Mouse (Mus musculus) macrophage (primary cell): ENCODE data around the gene Xpo6. TPM values are rescaled to one million over a fixed set of nuclear protein-coding genes. Genes with fewer than 3 reads are reported as not detected.

Source experiments
- H3K27ac ChIP-seq: fragments of 350-480 bp; formaldehyde crosslinking; 2 replicates; pipeline ENCODE4 v1.9.0; 2021
- H3K36me3 ChIP-seq: fragments of 350-480 bp; formaldehyde crosslinking; 2 replicates; pipeline ENCODE4 v1.9.0; 2021; ENCODE audit errors: inconsistent target
- H3K4me3 ChIP-seq: fragments of 350-480 bp; formaldehyde crosslinking; 2 replicates; pipeline ENCODE4 v1.9.0; 2021; ENCODE audit errors: inconsistent target
- H3K79me2 ChIP-seq: fragments of 350-480 bp; formaldehyde crosslinking; 2 replicates; pipeline ENCODE4 v1.9.0; 2021; ENCODE audit errors: inconsistent target
- WGBS: methylation state at CpG from one replicate; pipeline ENCODE4 v1.1.7; 2026; ENCODE audit warnings: inconsistent platforms; ENCODE audit not compliant: missing documents; 5-methylcytosine and 5-hydroxymethylcytosine counted together
- polyA plus RNA-seq: library from polyadenylated mRNA; stranded (reverse); fragments of 250-400 nt; gene quantifications from 3 replicates; pipeline ENCODE4 v1.2.4, GENCODE M21; 2018; ENCODE audit warnings: inconsistent platforms

Xpo6 gene
- polyA plus RNA-seq, 1 experiment from 2014 or later, result 102 TPM

GRCm38 (mm10) chr7:126175456-126175855, 24.8 kb downstream of the Xpo6 start:
- H3K4me3 ChIP-seq, result no peak overlapping the region
- H3K36me3 ChIP-seq, result peaks cover 26% of the 10 kb centered on the region; the same call in 1 of the 2 replicates
- WGBS, result 94% methylated on average over 7 of the region's 7 CpGs
- peaks cover 100% of the 10 kb centered on the region for H3K79me2 ChIP-seq
- no peak overlapping the region for H3K27ac ChIP-seq

GRCm38 (mm10) chr7:126174863-126175262, 25.4 kb downstream of the Xpo6 start:
- Histone ChIP-seq H3K36me3 (peaks cover 29% of the 10 kb centered on the region; the same call in 1 of the 2 replicates), H3K27ac (no peak overlapping the region), H3K79me2 (peaks cover 95% of the 10 kb centered on the region), H3K4me3 (no peak overlapping the region)
- 45% methylated on average over 2 of the region's 2 CpGs for WGBS

DNA sequence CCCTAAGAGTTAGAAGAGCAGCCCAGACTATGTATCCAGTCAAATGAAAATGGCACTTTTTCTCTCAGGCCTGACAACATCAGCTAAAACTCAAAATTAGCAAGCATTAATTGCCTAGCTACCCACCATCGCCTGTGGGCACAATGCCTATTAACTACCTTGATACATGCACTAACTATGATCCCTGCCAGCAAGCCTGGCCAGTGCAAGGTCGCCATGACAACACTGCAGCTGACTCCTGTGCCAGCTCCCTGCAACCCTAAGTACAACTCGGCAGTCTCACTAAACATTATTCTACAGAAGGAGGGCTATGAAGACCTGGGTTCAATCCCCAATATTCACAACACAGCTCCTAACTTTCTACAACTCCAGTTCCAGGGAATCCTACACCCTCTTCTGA, 28.3 kb downstream of the Xpo6 start:
- Histone ChIP-seq H3K4me3 (no peak overlapping the region), H3K27ac (no peak overlapping the region), H3K79me2 (peaks cover 67% of the 10 kb centered on the region), H3K36me3 (peaks cover 45% of the 10 kb centered on the region; the same call in 1 of the 2 replicates)
- 90% methylated on average over 3 of the region's 3 CpGs for WGBS

DNA sequence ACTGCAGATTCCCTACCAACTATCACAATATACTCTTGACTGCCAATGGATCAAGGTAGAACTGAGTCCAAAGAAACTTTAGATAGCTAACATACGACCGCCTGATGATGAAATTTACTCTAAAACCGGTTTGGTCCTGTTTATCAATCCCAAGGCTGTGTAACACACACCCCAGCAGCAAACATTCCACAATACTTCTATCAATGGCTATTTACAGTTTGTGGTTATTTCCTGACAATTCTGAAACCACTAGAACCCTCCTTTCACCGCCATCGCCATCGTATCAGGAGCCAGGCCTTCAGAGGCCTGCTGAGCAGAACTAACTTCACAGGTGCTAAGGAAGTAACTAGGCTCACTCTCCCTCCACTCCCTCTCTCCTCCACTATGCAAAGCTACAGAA, 31.7 kb downstream of the Xpo6 start:
- Histone ChIP-seq H3K27ac (no peak overlapping the region), H3K79me2 (peaks cover 41% of the 10 kb centered on the region), H3K36me3 (peaks cover 59% of the 10 kb centered on the region), H3K4me3 (no peak overlapping the region)
- 55% methylated on average over 6 of the region's 6 CpGs for WGBS

DNA sequence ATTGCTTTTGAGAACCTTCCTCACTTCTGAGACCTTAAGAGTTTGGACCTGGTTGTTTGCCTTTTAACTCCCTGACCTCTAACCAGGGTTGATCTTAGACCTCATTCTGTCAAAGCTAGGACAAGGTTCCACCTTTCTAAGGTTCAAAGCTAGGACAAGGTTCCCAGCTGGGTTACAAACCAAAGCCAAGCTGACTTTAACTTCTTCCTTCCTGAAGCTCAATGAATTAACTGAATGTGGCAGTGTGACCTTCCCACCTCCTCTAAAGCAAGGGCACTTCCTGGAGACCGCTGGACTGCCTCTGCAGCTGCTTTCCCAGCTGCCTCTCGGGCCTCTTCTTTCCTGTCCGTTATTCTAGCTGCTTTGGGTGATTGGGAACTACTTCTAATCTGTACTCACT, 32.9 kb downstream of the Xpo6 start:
- 6% methylated on average over 2 of the region's 3 CpGs for WGBS
- no peak overlapping the region for H3K4me3 ChIP-seq
- no peak overlapping the region for H3K27ac ChIP-seq
- H3K36me3 ChIP-seq, result peaks cover 50% of the 10 kb centered on the region
- peaks cover 30% of the 10 kb centered on the region; the same call in 1 of the 2 replicates for H3K79me2 ChIP-seq

DNA sequence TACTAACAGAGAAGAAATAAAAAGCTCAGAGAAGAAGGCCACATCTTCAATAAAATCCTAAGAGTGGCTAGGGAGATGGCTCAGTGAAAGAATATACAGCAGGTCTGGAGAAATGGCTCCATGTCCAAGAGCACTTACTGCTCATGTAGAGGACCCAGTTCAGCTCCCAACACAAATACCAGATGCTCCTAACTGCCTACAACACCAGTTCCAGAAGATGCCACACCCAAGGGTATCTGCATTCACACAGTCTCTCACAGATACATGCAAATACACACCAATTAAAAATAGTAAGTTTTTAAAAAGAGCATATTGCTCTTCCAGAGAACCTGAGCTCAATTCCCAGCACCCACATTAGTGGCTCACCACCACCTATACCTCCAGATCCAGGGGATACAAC, 33.7 kb downstream of the Xpo6 start:
- peaks cover 22% of the 10 kb centered on the region; the same call in 1 of the 2 replicates for H3K79me2 ChIP-seq
- H3K36me3 ChIP-seq, result peaks cover 44% of the 10 kb centered on the region
- H3K27ac ChIP-seq, result no peak overlapping the region
- H3K4me3 ChIP-seq, result no peak overlapping the region

DNA sequence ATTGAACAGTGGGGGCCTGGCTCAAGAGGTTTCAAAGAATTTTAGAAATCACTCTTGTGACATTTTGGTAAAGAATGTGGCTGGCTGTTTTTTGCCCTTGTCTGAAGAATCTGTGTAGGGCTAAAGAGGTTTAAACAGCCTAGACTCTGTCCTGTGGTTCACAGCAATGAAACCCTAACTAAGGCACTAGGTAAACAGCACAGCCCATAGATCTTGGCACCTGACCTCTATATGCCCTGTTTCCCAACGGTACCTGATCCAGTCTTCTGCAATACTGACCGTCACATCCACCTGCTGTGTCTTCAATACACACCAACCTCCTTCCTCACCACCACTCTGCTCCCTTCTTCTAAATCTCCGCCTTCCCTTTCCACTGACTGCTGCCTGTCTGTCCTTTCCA, 42.1 kb downstream of the Xpo6 start:
- WGBS, result 100% methylated on average over 3 of the region's 3 CpGs
- H3K4me3 ChIP-seq, result no peak overlapping the region
- H3K79me2 ChIP-seq, result no peaks in the 10 kb centered on the region; the same call in 1 of the 2 replicates
- peaks cover 43% of the 10 kb centered on the region; the same call in 1 of the 2 replicates for H3K36me3 ChIP-seq
- no peak overlapping the region for H3K27ac ChIP-seq

DNA sequence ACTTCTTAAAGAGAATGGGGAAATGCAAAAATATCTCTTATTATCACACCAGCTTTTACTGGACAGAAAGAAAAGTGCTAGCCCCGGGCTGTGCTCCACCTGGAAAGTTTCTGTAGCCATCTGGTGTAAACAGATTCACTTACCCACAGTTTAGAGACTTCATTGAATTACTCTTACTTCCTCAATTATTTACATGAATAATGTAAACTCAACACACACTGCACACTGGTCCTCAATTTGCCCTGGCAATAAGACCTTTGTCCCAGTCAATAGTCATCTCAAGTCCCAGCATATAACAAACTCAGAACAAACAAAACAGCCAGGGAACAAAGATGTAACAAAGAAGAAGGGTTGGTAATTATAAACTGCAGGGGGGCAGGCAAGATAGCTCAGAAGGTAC, 44.6 kb downstream of the Xpo6 start:
- Histone ChIP-seq H3K4me3 (no peak overlapping the region), H3K79me2 (no peaks in the 10 kb centered on the region), H3K27ac (no peak overlapping the region), H3K36me3 (peaks cover 56% of the 10 kb centered on the region)
- 69% methylated on average over 1 of the region's 1 CpGs for WGBS

DNA sequence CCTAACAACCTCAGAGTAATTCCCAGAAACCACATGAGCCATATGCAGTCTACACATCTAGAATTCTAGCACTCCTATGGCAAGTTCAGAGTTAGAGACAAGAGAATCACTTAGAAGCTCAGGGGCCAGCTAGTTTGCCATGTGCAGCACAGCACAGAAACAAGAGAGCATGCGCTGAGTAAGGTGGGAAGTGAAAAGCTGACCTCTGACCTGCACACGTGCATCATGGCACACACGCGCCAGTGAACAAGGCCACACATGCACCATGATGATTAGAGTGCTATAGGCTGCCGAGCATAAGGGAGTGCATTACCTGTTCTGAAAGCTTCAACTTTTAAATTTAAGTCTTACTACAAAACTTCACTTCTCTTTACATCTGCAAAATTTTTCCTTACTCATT, 45.6 kb downstream of the Xpo6 start:
- no peak overlapping the region for H3K27ac ChIP-seq
- WGBS, result 93% methylated on average over 5 of the region's 5 CpGs
- no peak overlapping the region for H3K4me3 ChIP-seq
- H3K79me2 ChIP-seq, result no peaks in the 10 kb centered on the region
- peaks cover 49% of the 10 kb centered on the region for H3K36me3 ChIP-seq

DNA sequence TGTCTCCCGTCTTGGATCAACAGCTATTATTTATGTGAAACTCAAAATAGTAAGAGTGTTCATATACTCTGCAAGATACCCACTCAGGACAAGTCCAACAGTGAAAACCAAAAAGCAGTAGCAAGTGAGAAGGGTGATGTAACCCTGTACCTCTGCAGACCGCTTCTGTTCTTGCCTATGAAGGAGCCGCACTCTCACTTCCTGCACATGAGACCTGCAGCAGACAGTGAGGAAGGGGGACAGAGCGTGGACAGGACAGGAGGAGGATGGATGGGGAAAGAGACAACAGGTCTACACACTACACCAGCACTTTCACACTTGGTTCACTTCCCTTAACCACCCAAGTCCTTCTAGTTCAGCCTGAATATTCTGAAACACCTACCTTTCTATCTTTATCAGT, 48.0 kb downstream of the Xpo6 start:
- 60% methylated on average over 4 of the region's 4 CpGs for WGBS
- H3K36me3 ChIP-seq, result peaks cover 33% of the 10 kb centered on the region

DNA sequence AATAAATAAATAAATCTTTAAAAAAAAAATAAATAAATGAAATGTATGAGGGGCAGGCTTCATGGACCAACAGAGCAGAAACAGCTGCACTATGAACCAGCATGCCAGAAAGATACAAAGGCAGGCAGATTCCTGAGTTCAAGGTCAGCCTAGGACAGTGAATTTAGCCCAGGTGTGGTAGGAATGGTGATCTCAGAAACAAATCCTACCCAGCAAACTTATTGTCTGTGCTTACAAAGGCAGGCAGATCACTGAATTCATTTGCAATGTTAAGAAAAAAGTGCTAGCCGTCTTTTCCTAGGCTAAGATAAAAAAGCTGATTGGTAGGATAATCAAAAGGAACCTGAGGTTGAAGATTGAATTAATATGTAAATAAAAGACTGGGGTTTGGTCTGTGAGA, 54.1 kb downstream of the Xpo6 start:
- 100% methylated on average over 1 of the region's 1 CpGs for WGBS
- H3K36me3 ChIP-seq, result peaks cover 16% of the 10 kb centered on the region
- H3K4me3 ChIP-seq, result no peak overlapping the region
- H3K27ac ChIP-seq, result no peak overlapping the region
- peaks cover 13% of the 10 kb centered on the region; the same call in 1 of the 2 replicates for H3K79me2 ChIP-seq

More for the DNA sequence above, 48.0 kb downstream of the Xpo6 start:
- H3K79me2 ChIP-seq, result no peaks in the 10 kb centered on the region
- no peak overlapping the region for H3K27ac ChIP-seq
- no peak overlapping the region for H3K4me3 ChIP-seq

GRCm38 (mm10) chr7:126144364-126144763, 55.9 kb downstream of the Xpo6 start:
- Histone ChIP-seq H3K4me3 (no peak overlapping the region), H3K36me3 (peaks cover 26% of the 10 kb centered on the region; the same call in 1 of the 2 replicates), H3K79me2 (peaks cover 13% of the 10 kb centered on the region; the same call in 1 of the 2 replicates), H3K27ac (peak overlapping the region; percentile 41)
- 34% methylated on average over 2 of the region's 2 CpGs for WGBS

GRCm38 (mm10) chr7:126137850-126138249, 62.5 kb downstream of the Xpo6 start:
- H3K36me3 ChIP-seq, result peaks cover 33% of the 10 kb centered on the region; the same call in 1 of the 2 replicates
- WGBS, result 98% methylated on average over 5 of the region's 5 CpGs
- H3K27ac ChIP-seq, result no peak overlapping the region
- peaks cover 27% of the 10 kb centered on the region for H3K79me2 ChIP-seq
- no peak overlapping the region for H3K4me3 ChIP-seq

GRCm38 (mm10) chr7:126135391-126135790, 64.9 kb downstream of the Xpo6 start:
- H3K79me2 ChIP-seq, result peaks cover 29% of the 10 kb centered on the region
- WGBS, result 40% methylated on average over 2 of the region's 2 CpGs
- peak overlapping the region; percentile 63 for H3K27ac ChIP-seq
- no peak overlapping the region for H3K4me3 ChIP-seq
- peaks cover 35% of the 10 kb centered on the region for H3K36me3 ChIP-seq

GRCm38 (mm10) chr7:126134634-126135321, 65.5 kb downstream of the Xpo6 start:
- H3K36me3 ChIP-seq, result peaks cover 33% of the 10 kb centered on the region
- 35% methylated on average over 4 of the region's 4 CpGs for WGBS
- peaks cover 29% of the 10 kb centered on the region for H3K79me2 ChIP-seq
- peak overlapping the region; percentile 63 for H3K27ac ChIP-seq
- no peak overlapping the region for H3K4me3 ChIP-seq
